Mouse (Mus musculus) lung, embryonic 16.5 days (tissue): ENCODE data around the gene Tepsin. TPM values are rescaled to one million over a fixed set of nuclear protein-coding genes. Genes with fewer than 3 reads are reported as not detected.

Experiments used
- ATAC-seq: fragments of 200-750 bp; cut with Nextera tagmentation; 2 replicates; pipeline ENCODE4 v1.8.0; 2017; ENCODE audit warnings: low read depth, mild to moderate bottlenecking, moderate library complexity
- H3K27ac ChIP-seq: fragments of 300-500 bp; sonication (generic); 2 replicates; pipeline ENCODE4 v1.5.1; 2014; ENCODE audit warnings: mild to moderate bottlenecking, control low read depth, low read length
- H3K27me3 ChIP-seq: fragments of 300-500 bp; sonication (generic); 2 replicates; pipeline ENCODE4 v1.6.1; 2014; ENCODE audit warnings: low read depth, low read length, mixed read lengths; ENCODE audit not compliant: control insufficient read depth, insufficient read depth
- H3K36me3 ChIP-seq: fragments of 300-500 bp; sonication (generic); 2 replicates; pipeline ENCODE4 v1.6.1; 2014; ENCODE audit warnings: low read length; ENCODE audit not compliant: control insufficient read depth, insufficient read depth
- H3K4me1 ChIP-seq: fragments of 300-500 bp; sonication (generic); replicated peaks from 2 replicates; pipeline ENCODE4 v1.6.1; 2014; ENCODE audit warnings: low read length, mixed read lengths; ENCODE audit not compliant: control insufficient read depth, insufficient read depth
- H3K4me2 ChIP-seq: fragments of 300-500 bp; sonication (generic); 2 replicates; pipeline ENCODE4 v1.6.1; 2014; ENCODE audit warnings: low read depth, low read length, control low read depth
- H3K4me3 ChIP-seq: fragments of 300-500 bp; sonication (generic); 2 replicates; pipeline ENCODE4 v1.5.1; 2014; ENCODE audit warnings: mild to moderate bottlenecking, low read length, control low read depth
- H3K9ac ChIP-seq: fragments of 300-500 bp; sonication (generic); 2 replicates; pipeline ENCODE4 v1.6.1; 2014; ENCODE audit warnings: low read length, control low read depth
- H3K9me3 ChIP-seq: fragments of 300-500 bp; sonication (generic); 2 replicates; pipeline ENCODE4 v1.6.1; 2016; ENCODE audit warnings: low read length; ENCODE audit not compliant: control insufficient read depth
- WGBS: fragments of 180-500 bp; shearing (Covaris S2); extraction: QIAGEN DNeasy Blood & Tissue Kit; methylation state at CpG from one replicate; pipeline ENCODE4 v1.1.7; 2014; 5-methylcytosine and 5-hydroxymethylcytosine counted together
- polyA plus RNA-seq: library from polyadenylated mRNA; unstranded; fragments of >200 nt; fragmentation: Nextera tagmentation; extraction: Ambion mirVana; gene quantifications from 2 replicates; pipeline ENCODE4 v1.2.1, GENCODE M21; 2015

Gene Tepsin
- polyA plus RNA-seq, 1 experiment from 2014 or later = 17.8 TPM

- WGBS = 71% methylated on average over 12 of the region's 12 CpGs
- Histone ChIP-seq H3K4me1 (peaks cover 2% of the 10 kb centered on the region; the same call in 1 of the 2 replicates), H3K9ac (no peak overlapping the region), H3K27ac (no peak overlapping the region), H3K4me2 (no peak overlapping the region), H3K9me3 (no peaks in the 10 kb centered on the region), H3K27me3 (no peaks in the 10 kb centered on the region), H3K36me3 (no peaks in the 10 kb centered on the region), H3K4me3 (no peak overlapping the region)
- ATAC-seq = no peak
Observed at GRCm38 (mm10) chr11:120055953-120056732, 42.4 kb downstream of the Tepsin start.

GRCm38 (mm10) chr11:120053846-120054245 lies 44.7 kb downstream of the Tepsin start:
- Histone ChIP-seq H3K27ac (no peak overlapping the region), H3K9me3 (no peaks in the 10 kb centered on the region), H3K4me1 (peaks cover 2% of the 10 kb centered on the region; the same call in 1 of the 2 replicates), H3K9ac (no peak overlapping the region), H3K4me2 (no peak overlapping the region), H3K4me3 (no peak overlapping the region), H3K36me3 (no peaks in the 10 kb centered on the region), H3K27me3 (peaks cover under 1% of the 10 kb centered on the region; the same call in 1 of the 2 replicates)
- ATAC-seq = no peak
- WGBS = 60% methylated on average over 4 of the region's 4 CpGs

- Histone ChIP-seq H3K4me3 (no peak overlapping the region), H3K4me2 (no peak overlapping the region), H3K4me1 (peaks cover 14% of the 10 kb centered on the region; the same call in 1 of the 2 replicates), H3K9me3 (no peaks in the 10 kb centered on the region), H3K27ac (no peak overlapping the region), H3K36me3 (no peaks in the 10 kb centered on the region), H3K9ac (no peak overlapping the region), H3K27me3 (peaks cover 16% of the 10 kb centered on the region)
- 54% methylated on average over 9 of the region's 9 CpGs for WGBS
- peak; percentile 59 for ATAC-seq
Observed at GRCm38 (mm10) chr11:120052274-120052673, 46.3 kb downstream of the Tepsin start.

GRCm38 (mm10) chr11:120051124-120051811 lies 47.3 kb downstream of the Tepsin start:
- Histone ChIP-seq H3K9ac (0 out of 2 replicates have a peak overlapping the region, but pooled peaks have one; percentile 20), H3K4me2 (no peak overlapping the region), H3K4me1 (peaks cover 19% of the 10 kb centered on the region), H3K27ac (no peak overlapping the region), H3K27me3 (peaks cover 26% of the 10 kb centered on the region), H3K36me3 (no peaks in the 10 kb centered on the region), H3K4me3 (no peak overlapping the region), H3K9me3 (no peaks in the 10 kb centered on the region)
- WGBS = 49% methylated on average over 14 of the region's 14 CpGs
- ATAC-seq = no peak

- H3K27ac ChIP-seq = no peak overlapping the region
- no peak overlapping the region for H3K4me2 ChIP-seq
- H3K4me1 ChIP-seq = peaks cover 22% of the 10 kb centered on the region
- no peak for ATAC-seq
- no peak overlapping the region for H3K9ac ChIP-seq
- no peaks in the 10 kb centered on the region for H3K36me3 ChIP-seq
- 71% methylated on average over 8 of the region's 8 CpGs for WGBS
- no peaks in the 10 kb centered on the region for H3K9me3 ChIP-seq
- H3K4me3 ChIP-seq = no peak overlapping the region
- H3K27me3 ChIP-seq = peaks cover 29% of the 10 kb centered on the region
Observed at GRCm38 (mm10) chr11:120049067-120049466, 49.5 kb downstream of the Tepsin start.

GRCm38 (mm10) chr11:120048252-120048556 lies 50.3 kb downstream of the Tepsin start:
- H3K27ac ChIP-seq = no peak overlapping the region
- no peak overlapping the region for H3K4me3 ChIP-seq
- no peaks in the 10 kb centered on the region for H3K36me3 ChIP-seq
- H3K27me3 ChIP-seq = peaks cover 29% of the 10 kb centered on the region
- no peak for ATAC-seq
- WGBS = 8% methylated on average over 22 of the region's 23 CpGs
- no peaks in the 10 kb centered on the region for H3K9me3 ChIP-seq
- H3K4me2 ChIP-seq = peak overlapping the region; percentile 99; the same call in 1 of the 2 replicates
- peaks cover 22% of the 10 kb centered on the region for H3K4me1 ChIP-seq
- no peak overlapping the region for H3K9ac ChIP-seq

GRCm38 (mm10) chr11:120047531-120048251 lies 50.8 kb downstream of the Tepsin start:
- H3K4me1 ChIP-seq = peaks cover 22% of the 10 kb centered on the region
- no peak overlapping the region for H3K27ac ChIP-seq
- WGBS = 14% methylated on average over 23 of the region's 23 CpGs
- H3K4me3 ChIP-seq = peak overlapping the region; percentile 59
- no peaks in the 10 kb centered on the region for H3K36me3 ChIP-seq
- H3K9ac ChIP-seq = peak overlapping the region; percentile 41
- H3K27me3 ChIP-seq = peaks cover 29% of the 10 kb centered on the region
- H3K9me3 ChIP-seq = no peaks in the 10 kb centered on the region
- ATAC-seq = no peak
- peak overlapping the region; percentile 99 for H3K4me2 ChIP-seq

GRCm38 (mm10) chr11:120046553-120047191 lies 51.9 kb downstream of the Tepsin start, which contains the start of gene Aatk:
TSS of gene Aatk (minus strand) at chr11:120047167.
- Histone ChIP-seq H3K27me3 (peaks cover 29% of the 10 kb centered on the region), H3K27ac (no peak within 1 kb of the TSS)
- ATAC-seq = no peak

More at GRCm38 (mm10) chr11:120046553-120047191, 51.9 kb downstream of the Tepsin start, which contains the start of gene Aatk:
- Histone ChIP-seq H3K9ac (peak within 1 kb of the TSS; percentile 64), H3K4me3 (peak within 1 kb of the TSS; percentile 59), H3K4me2 (peak within 1 kb of the TSS; percentile 99), H3K4me1 (peaks cover 29% of the 10 kb centered on the region), H3K9me3 (no peaks in the 10 kb centered on the region), H3K36me3 (no peaks in the 10 kb centered on the region)
- 1% methylated on average over 46 of the region's 63 CpGs for WGBS
